Mouse (Mus musculus) lung, adult 2 months (tissue): ENCODE measurements around the gene Sox2.

ENCODE experiments used
- CTCF ChIP-seq: fragments of 200-500 bp; IDR thresholded peaks from 2 replicates; pipeline ENCODE4 v1.5.1; 2011; ENCODE audit warnings: mild to moderate bottlenecking, low read length, control low read depth; ENCODE audit not compliant: insufficient read depth
- POLR2A ChIP-seq: fragments of 200-500 bp; IDR thresholded peaks from 2 replicates; pipeline ENCODE4 v1.6.1; 2011; ENCODE audit warnings: low read depth, mild to moderate bottlenecking, control low read depth, low read length, borderline replicate concordance; ENCODE audit errors: extremely low read depth

DNA sequence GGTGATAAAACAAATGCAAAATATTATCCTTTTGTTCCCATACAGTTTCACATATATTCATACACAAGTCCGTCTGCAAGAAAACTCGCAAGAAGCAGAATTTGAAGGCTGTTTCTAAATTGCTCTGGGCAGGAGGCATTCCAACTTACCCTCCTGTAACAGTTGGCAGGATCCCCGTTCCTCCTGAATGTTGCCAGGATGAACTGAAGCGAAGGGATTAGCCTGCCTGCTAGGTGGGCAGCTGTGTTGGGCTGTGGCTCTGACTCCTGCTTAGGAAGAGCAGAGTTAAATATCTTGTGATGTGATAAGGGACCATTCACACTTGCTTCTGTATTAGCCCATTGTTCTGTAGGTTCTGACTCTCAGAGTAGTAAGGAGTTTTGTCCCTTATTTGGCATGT, 30.1 kb upstream of the Sox2 start:
- TF ChIP-seq CTCF, result no peak
- TF ChIP-seq POLR2A, result no peak
